Mouse (Mus musculus) lung, postnatal 4 days (tissue): ENCODE data around the gene Gpatch1.

ENCODE experiments used
- DNase-seq, 2 experiments: peaks; one replicate each; pipeline ENCODE4 v3.0.0; 2021

Gpatch1 gene

DNA sequence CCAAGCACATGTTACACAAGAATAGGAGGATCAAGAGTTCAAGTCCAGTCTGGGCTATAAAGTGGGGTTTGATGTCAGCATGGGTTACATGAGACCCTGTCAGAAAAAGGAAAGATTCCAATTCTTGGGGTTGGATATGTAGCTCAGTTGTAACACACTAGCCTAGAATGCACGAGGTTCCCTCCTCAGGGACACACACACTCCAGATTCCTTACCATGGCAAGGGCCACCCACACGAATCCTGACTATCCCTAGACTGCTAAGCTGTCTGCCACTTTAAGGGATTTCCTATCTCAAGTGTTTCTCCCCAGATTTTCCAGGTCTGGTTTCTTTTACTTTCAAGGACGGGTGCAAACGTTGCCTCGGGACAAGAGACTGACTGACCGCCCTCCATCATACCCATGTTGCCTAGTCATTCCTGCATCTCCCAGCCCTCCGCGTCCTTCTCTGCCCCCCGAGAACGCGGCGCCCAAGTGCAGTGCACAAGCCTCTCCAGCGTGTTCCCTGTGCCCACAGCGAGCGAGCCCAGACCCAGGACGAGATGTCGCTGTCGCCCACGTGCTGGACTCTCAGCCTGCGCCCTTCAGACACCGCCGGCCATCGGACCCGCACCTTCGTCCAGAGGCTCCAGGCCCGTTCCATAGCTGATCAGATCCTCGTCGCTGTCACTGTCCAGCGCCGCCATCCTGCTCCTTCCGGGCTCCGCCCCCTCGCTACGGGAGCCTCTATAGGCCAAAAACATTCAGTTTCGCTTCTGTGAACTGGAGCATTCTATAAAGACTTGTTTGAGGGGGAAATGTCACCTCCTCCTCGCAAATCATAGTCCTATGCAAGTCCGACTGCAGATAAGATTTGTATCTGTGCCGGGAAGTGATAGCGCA lies at the start of gene Gpatch1:
Gene Gpatch1 (minus strand): TSS at position 712 of the 881 bp plus-strand sequence.
- peak; percentile 92 to 96 for DNase-seq

DNA sequence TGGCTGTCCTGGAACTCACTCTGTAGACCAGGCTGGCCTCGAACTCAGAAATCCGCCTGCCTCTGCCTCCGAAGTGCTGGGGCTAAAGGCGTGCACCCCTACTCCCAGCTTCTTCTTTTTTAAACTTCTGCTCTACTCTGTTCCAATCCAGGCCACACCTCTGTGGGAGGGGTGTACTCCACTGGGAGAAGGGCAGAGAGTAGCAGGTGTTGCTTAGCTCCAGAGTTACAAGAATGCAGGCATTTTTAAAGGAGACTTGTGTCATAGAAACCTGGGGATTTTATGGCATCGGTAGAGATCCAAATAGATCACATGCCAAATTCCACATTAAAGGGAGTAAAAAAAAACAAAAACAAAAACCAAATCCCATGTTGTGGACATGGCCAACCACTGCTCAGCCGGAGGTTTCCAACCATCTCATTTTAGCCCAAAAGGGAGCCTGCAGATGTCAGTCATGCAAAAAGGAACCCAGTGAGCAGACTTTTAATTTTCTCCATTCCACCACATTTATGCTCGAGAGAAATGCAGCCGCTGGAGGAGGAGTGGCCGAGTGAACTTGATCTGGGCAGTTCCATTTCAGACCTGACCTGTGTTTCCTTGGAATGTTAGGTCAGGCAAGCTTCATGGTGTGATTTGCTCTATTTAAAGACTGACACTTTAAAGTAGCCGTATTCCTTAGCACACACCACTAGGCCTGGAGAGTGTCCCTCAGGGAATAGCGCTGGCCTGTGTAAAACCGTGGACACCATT lies 47.1 kb upstream of the Gpatch1 start:
- no peak for DNase-seq

DNA sequence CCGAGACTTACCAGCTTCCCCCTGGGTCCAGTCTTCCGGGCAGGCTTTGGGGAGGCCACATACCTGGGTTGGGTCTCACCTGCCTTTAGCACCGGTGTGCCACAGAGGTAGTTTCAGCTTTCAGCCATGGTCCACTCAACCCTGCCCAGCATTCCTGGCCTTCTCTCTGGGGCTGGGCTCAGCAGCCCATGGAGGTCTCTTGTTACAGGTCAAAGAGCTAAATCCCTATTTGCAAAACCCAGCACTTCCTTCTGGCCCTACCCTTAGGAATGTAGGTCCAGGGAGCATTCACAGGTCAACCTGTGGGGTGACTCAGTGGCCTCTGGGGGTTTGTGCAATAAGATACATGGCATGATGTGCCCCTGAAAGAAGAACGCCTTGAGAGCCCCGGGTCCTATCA lies 44.6 kb upstream of the Gpatch1 start:
- DNase-seq: no peak

DNA sequence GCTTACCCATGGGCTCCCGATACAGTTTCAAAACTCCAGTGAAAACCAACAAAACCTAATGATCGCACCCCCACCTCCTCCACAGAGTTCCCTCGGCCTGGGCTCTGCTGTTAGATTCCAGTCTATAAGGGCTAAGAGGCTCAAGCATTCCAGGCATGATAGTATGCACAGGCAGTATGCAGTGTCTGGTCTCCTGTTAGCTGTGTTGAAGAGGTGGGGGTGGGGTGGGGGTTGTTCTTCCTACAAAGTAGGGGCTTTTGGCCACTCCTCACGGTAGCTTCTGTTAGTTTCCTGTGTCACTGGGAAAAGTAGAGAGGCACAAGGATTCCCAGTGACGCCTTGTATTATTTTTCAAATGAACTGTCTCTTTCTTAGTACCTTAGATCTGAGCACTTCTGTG lies 44.0 kb upstream of the Gpatch1 start:
- no peak for DNase-seq

DNA sequence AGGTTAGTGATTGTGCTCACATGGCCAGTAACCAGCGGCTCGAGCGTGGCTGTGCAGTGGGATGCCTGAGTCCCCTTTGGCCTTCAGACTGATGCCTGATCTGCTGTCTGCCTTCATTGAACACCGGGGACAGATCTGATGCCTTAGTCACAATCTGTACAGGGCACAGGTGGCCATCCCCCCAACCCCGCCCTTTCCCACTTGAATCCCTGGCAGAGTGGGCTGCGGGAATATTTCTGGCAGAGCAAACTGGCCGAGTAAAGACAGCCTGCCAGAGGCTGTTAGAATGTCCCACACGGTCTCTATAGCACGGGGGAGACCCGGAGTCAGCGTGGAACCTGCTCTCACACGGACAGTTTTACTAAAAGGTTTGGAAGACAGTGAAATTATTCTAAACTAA lies 39.4 kb upstream of the Gpatch1 start:
- DNase-seq: no peak

DNA sequence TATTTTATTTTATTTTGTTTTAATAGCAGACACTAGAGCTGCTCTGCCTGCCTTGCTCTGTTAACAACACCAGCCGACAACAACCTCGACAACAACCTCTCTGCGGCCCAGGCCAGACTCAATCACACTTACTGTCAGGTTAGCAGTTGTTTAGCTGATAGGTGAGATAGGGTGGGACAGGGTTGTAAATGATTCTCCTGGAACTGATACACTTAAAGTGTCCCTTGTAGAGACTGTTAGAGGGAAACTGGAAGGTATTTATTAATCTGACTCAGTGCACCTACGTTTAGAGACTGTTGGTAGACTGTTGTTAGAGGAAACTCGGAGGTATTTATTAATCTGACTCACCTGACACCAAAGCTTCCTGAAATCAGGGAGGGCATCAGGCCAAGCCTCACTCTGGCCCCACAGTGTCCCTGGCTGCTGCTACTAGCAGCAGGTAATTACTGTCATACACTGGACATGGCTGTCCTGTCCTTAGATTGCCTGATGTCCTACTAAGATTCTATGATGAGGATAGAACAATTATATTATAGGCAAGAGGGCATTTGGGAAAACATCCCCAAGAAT lies 37.1 kb upstream of the Gpatch1 start:
- no peak for DNase-seq

DNA sequence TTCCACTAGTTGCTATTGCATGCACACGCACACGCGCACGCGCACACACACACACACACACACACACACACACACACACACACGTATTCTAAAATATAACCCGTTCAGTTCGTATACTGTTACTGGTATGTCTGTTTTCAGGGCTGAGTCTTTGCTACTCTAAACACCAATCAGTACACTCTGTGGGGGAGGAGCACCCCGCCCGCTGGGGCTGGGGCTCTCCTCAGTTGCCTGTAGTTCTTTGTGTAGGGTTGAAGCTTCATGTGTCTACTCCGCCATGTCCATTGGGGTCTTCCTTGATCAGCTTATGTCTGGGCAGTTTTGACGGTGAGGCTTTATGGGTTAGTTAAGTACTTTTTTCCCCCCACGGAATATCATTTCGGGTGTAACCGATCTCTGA lies 35.1 kb upstream of the Gpatch1 start:
- no peak for DNase-seq

DNA sequence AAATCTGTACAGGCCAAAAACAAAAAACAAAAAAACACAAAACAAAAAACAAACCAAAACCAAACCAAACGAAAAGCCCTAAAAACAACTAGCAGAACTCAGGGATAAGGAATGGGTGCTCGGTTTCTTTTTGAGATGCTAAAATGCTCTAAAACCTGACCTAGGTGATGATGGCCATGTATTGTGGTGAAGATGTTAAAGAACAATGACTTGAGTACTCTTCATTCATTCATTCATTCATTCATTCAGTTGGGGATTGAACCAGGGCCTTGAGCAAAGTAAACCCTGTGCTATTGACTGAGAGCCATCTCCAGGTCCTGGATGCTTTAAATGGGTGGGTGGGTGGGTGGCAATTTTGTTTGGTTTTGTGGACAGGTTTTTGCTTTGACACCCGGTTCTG lies 32.9 kb upstream of the Gpatch1 start:
- no peak for DNase-seq

DNA sequence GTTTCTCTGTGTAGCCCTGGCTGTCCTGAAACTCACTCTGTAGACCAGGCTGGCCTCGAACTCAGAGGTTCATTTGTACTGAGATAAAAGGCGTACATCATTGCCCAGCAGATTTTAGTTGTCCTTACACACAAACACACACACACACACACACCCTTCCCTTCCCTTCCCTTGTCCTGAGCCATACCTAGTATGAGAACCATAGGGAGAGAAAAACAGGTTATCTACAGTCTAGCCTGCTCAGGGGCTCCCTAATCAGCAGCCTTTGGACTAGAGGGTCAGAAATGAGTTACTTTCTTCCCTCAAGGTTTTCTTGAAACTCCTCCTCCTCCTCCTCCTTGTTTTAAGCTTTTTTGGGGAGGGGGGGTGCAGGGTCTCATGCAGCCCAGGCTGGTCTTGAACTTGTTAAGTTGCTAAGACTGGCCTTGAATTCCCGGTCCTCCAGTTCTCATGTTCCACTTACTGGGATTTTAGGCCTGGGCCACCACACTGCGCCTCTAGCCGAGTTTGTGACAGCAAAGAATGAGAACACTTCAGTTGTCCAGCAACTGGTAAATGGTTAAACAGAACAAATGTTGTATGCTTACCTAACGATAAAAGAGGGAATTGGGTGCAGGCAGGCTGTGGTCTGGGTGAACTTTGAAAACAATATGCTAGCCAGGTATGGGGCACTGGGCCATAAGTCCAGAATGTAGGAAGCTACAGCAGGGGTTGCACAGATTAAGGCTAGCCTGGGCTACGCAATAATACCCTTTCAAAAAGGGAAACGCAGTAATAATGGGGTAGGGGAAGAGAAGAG lies 31.8 kb upstream of the Gpatch1 start:
- DNase-seq: no peak

DNA sequence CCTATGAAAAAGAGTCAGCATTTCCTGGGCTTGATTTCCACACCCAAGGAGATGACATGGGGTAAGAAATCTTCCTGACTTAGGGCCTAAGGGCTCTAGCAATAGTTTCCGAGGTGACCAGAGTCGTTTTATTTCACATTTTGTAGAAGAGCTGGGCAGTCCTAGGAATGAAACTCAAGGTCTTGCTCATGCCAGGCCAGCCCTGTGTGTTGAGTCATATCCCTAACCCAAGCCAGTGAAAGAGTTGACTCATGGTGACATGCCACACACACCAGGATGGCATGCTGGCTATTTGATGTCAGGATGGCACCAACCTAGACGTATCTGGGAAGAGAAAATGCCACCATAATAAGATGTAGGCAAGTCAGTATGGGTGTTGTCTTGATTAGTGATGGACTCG lies 30.8 kb upstream of the Gpatch1 start:
- no peak for DNase-seq

DNA sequence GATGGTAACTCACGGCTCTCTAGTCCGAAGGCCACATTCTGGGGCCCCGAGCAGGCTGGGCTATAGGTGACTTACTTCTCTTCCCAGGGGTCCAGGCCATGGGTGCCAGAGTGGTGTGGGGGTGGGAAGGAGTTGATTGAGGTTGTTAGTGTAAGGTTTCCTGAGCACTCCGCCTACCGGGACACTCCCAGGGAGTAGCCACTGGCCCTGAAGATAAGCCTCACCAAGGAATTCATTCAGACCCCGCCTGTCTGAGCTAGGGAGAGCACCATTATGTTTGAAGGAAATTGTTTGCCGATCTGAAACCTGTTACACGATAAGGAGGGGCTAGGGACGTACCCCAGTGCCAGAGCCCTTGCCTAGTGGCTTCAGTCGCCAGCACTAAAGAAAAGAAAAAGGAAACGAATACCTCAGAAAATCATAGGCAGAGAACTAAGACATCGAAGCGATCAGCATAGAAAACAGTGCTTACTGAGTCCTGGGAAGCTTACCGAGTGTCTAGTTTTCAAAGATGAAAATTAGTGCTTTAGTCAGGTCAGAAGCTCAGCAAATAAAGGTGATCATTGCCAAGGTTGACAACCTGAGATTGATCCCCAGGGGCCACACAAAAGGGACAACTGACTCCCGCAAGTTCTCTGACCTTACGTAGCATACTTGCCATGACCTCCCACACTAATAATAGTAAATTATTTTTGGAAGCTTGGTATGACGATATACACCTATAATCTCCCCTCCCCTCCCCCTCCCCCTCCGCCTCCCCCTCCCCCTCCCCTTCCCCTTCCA lies 29.9 kb upstream of the Gpatch1 start:
- DNase-seq: peak in 1 of 2 experiments; percentile 9

DNA sequence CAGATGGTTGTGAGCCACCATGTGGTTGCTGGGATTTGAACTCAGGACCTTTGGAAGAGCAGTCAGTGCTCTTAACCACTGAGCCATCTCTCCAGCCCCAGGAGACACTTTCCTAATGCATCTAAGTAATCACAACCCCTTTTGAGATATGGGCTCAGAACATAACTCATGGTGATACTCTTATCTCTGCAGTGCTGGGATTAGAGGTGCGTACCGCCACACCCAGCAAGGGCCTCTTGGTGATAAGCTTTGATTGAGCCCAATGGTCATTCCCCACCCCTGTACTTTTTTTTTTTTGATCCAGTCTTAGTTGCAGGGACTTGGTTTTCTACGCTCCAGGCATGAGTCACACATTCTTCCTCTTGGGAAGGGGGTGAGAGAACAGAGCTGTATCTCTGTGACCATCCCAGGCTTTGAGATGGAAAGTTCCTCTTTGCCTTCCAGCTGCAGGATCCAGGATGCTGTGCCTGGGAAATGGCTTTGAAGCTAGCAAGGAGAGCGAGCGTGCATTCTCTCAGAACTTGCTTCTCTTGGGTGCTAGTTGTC lies 26.6 kb upstream of the Gpatch1 start:
- no peak for DNase-seq

DNA sequence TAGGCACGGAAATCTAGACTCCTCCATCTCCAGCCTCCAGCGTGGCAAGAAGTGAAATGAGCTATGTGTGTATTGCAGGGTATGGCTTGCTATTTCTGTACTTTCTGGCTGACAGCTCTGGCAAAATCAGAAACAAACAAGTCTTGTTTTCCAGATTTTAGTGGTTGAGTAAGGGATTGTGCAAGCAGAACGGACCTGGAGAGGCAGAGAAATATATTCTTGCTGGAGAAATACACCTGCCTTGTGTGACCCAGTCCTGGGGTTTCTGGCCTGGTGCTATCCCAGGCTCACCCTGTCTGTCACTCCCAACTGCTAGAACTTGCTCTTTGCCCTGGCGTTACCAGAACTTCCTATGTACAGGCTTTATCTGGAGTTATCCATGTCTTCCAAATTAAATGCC lies 24.3 kb upstream of the Gpatch1 start:
- DNase-seq: no peak

DNA sequence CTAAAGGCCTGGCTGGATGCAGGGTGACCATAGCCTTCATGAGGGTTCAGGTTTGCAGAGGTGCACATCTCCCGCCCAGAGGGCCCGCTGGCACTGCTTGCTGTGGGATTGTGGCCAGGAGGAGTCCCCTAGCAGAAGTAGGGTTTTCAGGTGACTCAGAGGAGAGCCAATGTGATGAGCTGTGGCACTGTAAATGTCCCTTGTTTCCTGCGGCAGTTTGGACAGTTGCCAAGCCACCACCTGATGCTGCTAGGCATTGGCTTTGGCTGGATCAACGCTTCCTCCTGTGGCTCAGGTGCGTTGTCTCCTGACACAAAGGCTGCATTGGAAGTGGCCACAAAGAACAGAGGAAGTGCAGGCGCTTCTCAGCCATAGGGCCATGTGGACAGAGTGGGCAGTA lies 23.0 kb upstream of the Gpatch1 start:
- no peak for DNase-seq

DNA sequence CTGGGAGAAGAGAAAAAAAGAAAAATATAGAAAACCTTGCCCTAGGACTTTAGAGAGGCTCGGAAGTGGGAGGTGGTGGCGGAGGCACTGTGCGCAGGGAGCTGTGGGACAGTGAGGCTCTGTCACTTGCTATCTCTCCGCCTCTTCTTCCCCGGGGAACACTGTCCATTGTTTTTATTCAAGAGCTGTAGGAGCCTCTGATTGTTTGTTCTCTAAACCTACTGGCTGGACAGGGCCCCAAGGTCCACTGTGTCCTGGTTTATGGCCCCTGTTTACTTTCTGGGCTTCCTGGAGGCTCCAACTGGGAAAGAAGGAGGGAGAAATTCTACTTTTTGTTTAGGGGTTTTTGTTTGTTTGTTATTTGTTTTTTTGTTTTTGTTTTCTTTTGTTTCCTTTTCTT lies 22.0 kb upstream of the Gpatch1 start:
- DNase-seq: no peak

DNA sequence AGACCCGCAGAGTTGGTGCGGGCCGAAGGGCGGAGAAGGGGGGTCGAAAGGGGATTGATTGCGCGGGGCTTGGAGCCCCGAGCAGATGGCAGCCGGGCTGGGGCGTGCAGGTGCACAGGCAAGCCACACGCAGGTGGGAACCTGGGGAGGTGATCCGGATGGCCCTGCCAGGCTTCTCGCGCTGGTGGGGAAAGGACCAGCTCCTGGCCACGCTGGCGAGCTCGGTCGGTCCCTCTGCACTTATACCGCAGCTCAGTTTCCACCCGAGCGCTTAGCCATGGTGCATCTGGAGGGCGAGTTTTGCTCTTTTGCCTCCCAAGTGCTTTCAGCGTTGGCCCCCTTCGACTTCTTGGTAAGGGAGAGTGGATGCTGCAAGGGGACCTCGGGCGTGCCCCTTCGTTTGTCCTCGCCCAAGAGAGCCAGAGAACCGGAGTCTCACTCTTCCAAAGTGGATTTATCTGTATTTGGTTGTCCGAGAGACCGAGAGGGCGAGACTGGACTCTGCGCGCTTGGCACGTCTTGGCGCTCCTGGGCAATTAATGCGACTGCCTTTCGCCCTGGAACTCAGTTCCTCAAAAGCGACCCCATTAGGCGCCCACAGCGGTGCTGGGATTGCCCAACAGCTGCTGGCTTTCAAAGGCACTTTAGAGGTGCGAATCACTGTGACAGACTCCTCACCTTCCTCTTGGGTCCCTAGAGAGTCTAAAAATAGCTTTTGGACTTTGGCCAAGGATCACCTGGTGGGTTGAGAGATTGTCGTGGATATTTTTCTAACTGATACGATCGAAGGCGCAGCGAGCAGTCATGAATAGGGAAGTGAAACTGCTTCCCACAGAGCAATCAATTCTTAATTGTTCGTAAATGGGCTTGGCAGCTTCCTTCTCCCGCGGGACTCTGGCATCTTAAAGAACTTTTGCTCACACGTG lies 16.6 kb upstream of the Gpatch1 start:
- DNase-seq: peak; percentile 43 to 48

DNA sequence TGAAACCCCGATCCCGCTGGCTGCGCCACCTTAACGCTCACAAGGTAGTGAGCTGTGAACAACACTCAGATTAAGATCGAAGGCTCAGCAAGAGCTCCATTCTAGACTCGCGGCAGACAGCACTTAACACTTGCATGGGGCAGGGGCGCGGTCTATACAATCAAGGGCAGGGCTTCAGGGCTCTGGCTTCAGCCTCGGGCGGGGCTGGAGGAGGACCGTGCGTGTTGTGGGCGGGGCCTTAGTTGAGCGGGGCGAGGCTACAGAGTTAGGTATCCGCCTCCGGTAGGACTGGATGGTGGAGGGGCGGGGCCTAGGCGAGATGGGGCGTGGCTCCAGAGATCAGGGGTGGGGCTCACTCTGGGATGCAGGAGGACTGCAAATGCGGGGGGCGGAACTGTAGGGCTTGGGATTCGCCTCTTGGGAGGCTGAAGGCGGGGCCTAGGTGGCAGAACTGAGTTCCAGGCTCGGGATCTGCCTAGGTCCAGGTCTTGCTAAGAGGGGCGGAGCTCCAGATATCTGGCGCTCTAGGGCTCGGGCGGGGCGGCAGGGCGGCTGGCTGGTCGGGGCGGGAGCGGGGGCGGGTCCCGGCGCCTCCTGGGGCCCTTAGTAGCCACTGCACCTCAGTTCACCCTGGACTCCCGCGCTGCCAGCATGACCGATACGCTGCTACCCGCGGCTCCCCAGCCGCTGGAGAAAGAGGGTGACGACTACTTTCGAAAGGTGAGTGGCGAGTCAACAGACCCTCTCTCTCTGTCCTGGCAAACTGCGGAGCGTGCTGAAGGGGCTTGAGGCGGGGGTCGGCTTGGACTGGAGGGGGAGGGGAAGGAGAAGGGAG lies 15.7 kb upstream of the Gpatch1 start, which contains the start of gene Rhpn2:
Gene Rhpn2 (plus strand): TSS at position 479 of the 835 bp plus-strand sequence.
- DNase-seq: peak; percentile 99 to 100

DNA sequence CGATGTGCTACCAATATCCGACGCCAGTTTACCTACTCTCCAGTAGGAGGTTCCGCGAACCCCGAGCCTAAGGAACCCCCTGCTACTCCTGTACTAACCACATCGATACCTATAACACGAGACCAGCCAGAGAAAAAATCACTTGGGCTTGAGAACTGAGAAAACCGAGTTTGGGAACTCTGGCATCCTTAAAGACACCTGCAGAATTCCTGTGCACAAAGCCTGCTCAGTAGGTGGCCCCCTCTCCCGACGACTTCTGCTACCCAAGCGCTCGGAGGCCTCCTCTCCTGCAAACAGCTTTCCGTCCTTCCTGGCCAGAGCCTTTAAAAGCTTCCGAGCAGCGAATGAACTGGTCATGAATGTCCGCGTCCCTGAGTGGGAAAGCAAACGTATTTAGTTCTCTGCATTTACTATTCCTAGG lies 15.0 kb upstream of the Gpatch1 start:
- no peak for DNase-seq

DNA sequence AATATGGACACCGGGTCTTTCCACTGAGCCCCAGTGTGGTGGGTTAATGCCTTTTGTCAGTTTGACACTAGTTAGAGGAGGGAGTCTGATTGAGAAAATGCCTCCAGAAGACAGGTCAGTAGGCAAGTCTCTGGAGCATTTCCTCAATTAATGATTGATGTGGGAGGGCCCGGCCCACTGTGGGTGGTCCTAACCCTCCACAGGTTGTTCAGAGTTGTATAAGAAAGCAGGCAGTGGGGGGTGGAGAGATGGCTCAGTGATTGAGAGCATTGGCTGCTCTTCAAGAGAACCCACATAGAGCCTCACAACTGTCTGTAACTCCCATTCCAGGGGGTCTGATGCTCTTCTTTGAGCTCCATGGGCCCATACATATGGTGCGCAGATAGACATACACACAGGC lies 13.3 kb upstream of the Gpatch1 start:
- DNase-seq: no peak
